Mouse (Mus musculus) CH12.LX (cell line): Measurements from ENCODE around the gene Dmac2. TPM values are rescaled to one million over a fixed set of nuclear protein-coding genes. Genes with fewer than 3 reads are reported as not detected.

Experiments used
- DNase-seq: peaks from one replicate; pipeline ENCODE4 v3.0.0-alpha.2; 2013; ENCODE audit errors: extremely low read depth
- H3K27ac ChIP-seq: 2 replicates; pipeline ENCODE4 v1.5.1; 2012; ENCODE audit warnings: low read depth, mild to moderate bottlenecking, control low read depth, moderate library complexity; ENCODE audit not compliant: insufficient read depth
- H3K27me3 ChIP-seq: replicated peaks from 2 replicates; pipeline ENCODE3; 2012; ENCODE audit warnings: inconsistent platforms
- H3K36me3 ChIP-seq, 2 experiments: replicated peaks in 1 of 2; 2 replicates each; pipeline versions ENCODE3 to v1.6.1; 2012; ENCODE audit warnings: inconsistent platforms in 1 of 2, low read length in 1 of 2, mild to moderate bottlenecking in 1 of 2, mixed read lengths in 1 of 2, moderate library complexity in 1 of 2; ENCODE audit not compliant: control insufficient read depth in 1 of 2, insufficient read depth in 1 of 2
- H3K4me1 ChIP-seq, 2 experiments: 2 replicates each; pipeline ENCODE4 v1.6.1; 2012; ENCODE audit warnings: inconsistent platforms in 1 of 2, moderate library complexity in 1 of 2; ENCODE audit not compliant: insufficient read depth in 2 of 2, control insufficient read depth in 1 of 2
- H3K4me2 ChIP-seq: 2 replicates; pipeline ENCODE4 v1.6.1; 2012; ENCODE audit warnings: low read depth, mild to moderate bottlenecking, control low read depth; ENCODE audit not compliant: poor library complexity, insufficient read depth, severe bottlenecking
- H3K4me3 ChIP-seq, 3 experiments: fragments of 150-350 bp in 1 of 3; sonication (generic) in 1 of 3; replicated peaks in 1 of 3; 2 replicates each; pipeline versions ENCODE3 to v1.5.1; 2011 to 2012; ENCODE audit warnings: low read depth in 2 of 3, low read length in 2 of 3, mild to moderate bottlenecking in 2 of 3, moderate library complexity in 2 of 3, control low read depth in 1 of 3, improper control_type of control experiment in 1 of 3, inconsistent platforms in 1 of 3, mixed read lengths in 1 of 3; ENCODE audit not compliant: poor library complexity in 1 of 3
- H3K79me2 ChIP-seq: replicated peaks from 2 replicates; pipeline ENCODE4 v1.6.1; 2012; ENCODE audit warnings: mild to moderate bottlenecking, moderate library complexity; ENCODE audit not compliant: control insufficient read depth, poor library complexity, insufficient read depth, severe bottlenecking; ENCODE audit errors: extremely low read depth
- H3K9ac ChIP-seq: 2 replicates; pipeline ENCODE4 v1.6.1; 2012; ENCODE audit warnings: low read depth, mild to moderate bottlenecking, control low read depth, moderate library complexity; ENCODE audit not compliant: insufficient read depth
- H3K9me3 ChIP-seq: replicated peaks from 2 replicates; pipeline ENCODE3; 2012; ENCODE audit warnings: low read length, inconsistent platforms, mixed read lengths
- CHD1 ChIP-seq: IDR thresholded peaks from 2 replicates; pipeline ENCODE4 v1.6.1; 2012; ENCODE audit warnings: low read depth, low read length, improper control_type of control experiment, inconsistent platforms
- CHD2 ChIP-seq: IDR thresholded peaks from 2 replicates; pipeline ENCODE4 v1.6.1; 2011; ENCODE audit warnings: low read length, improper control_type of control experiment
- CTCF ChIP-seq, 2 experiments: IDR thresholded peaks in 1 of 2; conservative IDR thresholded peaks in 1 of 2; 2 replicates each; pipeline ENCODE4 v1.5.1; 2011 to 2012; ENCODE audit warnings: low read depth in 2 of 2, low read length in 2 of 2, improper control_type of control experiment in 1 of 2, inconsistent platforms in 1 of 2, mild to moderate bottlenecking in 1 of 2, moderate library complexity in 1 of 2
- E2F4 ChIP-seq: IDR thresholded peaks from 2 replicates; pipeline ENCODE4 v1.6.1; 2011; ENCODE audit warnings: low read depth, low read length, improper control_type of control experiment; ENCODE audit not compliant: insufficient replicate concordance
- HCFC1 ChIP-seq: IDR thresholded peaks from 2 replicates; pipeline ENCODE4 v1.6.1; 2012; ENCODE audit warnings: low read depth, mild to moderate bottlenecking, inconsistent platforms, low read length, improper control_type of control experiment
- JUND ChIP-seq: conservative IDR thresholded peaks from 2 replicates; pipeline ENCODE4 v1.6.1; 2011; ENCODE audit warnings: low read depth, low read length, improper control_type of control experiment
- KAT2A ChIP-seq: IDR thresholded peaks from 2 replicates; pipeline ENCODE4 v1.6.1; 2012; ENCODE audit warnings: low read length, improper control_type of control experiment, inconsistent platforms; ENCODE audit not compliant: insufficient replicate concordance
- MYC ChIP-seq: IDR thresholded peaks from 2 replicates; pipeline ENCODE4 v1.6.1; 2011; ENCODE audit warnings: low read depth, mild to moderate bottlenecking, improper control_type of control experiment, low read length
- NELFE ChIP-seq: IDR thresholded peaks from 2 replicates; pipeline ENCODE4 v1.6.1; 2011; ENCODE audit warnings: low read depth, low read length, improper control_type of control experiment
- NRF1 ChIP-seq: IDR thresholded peaks from 2 replicates; pipeline ENCODE4 v1.6.1; 2014; ENCODE audit warnings: low read depth, mild to moderate bottlenecking, inconsistent platforms, low read length, improper control_type of control experiment, moderate library complexity
- POLR2AphosphoS2 ChIP-seq: IDR thresholded peaks from 2 replicates; pipeline ENCODE4 v1.6.1; 2011; ENCODE audit warnings: low read depth, low read length, improper control_type of control experiment
- RAD21 ChIP-seq: IDR thresholded peaks from 2 replicates; pipeline ENCODE4 v1.6.1; 2011; ENCODE audit warnings: low read depth, mild to moderate bottlenecking, low read length, improper control_type of control experiment, moderate library complexity
- RCOR1 ChIP-seq: conservative IDR thresholded peaks from 2 replicates; pipeline ENCODE4 v1.6.1; 2012; ENCODE audit warnings: low read depth, mild to moderate bottlenecking, inconsistent platforms, low read length, improper control_type of control experiment
- SIN3A ChIP-seq: IDR thresholded peaks from 2 replicates; pipeline ENCODE4 v1.6.1; 2012; ENCODE audit warnings: low read length, improper control_type of control experiment, inconsistent platforms
- SMC3 ChIP-seq: IDR thresholded peaks from 2 replicates; pipeline ENCODE4 v1.6.1; 2011; ENCODE audit warnings: low read depth, low read length, improper control_type of control experiment
- TBP ChIP-seq: conservative IDR thresholded peaks from 2 replicates; pipeline ENCODE4 v1.6.1; 2011; ENCODE audit warnings: low read depth, low read length, improper control_type of control experiment
- USF2 ChIP-seq: conservative IDR thresholded peaks from 2 replicates; pipeline ENCODE4 v1.6.1; 2011; ENCODE audit warnings: low read depth, low read length, improper control_type of control experiment
- ZKSCAN1 ChIP-seq: IDR thresholded peaks from 2 replicates; pipeline ENCODE4 v1.6.1; 2012; ENCODE audit warnings: low read depth, inconsistent platforms, low read length, improper control_type of control experiment, borderline replicate concordance
- ZMIZ1 ChIP-seq: IDR thresholded peaks from 2 replicates; pipeline ENCODE4 v1.6.1; 2012; ENCODE audit warnings: low read depth, mild to moderate bottlenecking, inconsistent platforms, low read length, improper control_type of control experiment
- ZNF384 ChIP-seq: IDR thresholded peaks from 2 replicates; pipeline ENCODE4 v1.6.1; 2012; ENCODE audit warnings: low read depth, low read length, improper control_type of control experiment, inconsistent platforms
- dilution Hi-C: fragments of 300-500 bp; cut with MboI; formaldehyde crosslinking; loops from 2 replicates; pipeline ENCODE4 v1.14.3; 2020; ENCODE audit warnings: low sequenced_read_pairs; ENCODE audit not compliant: extremely low pct_unique_long_range_greater_than_20kb, extremely low pct_ligation_motif_present
- in situ Hi-C: fragments of 300-500 bp; cut with MboI; formaldehyde crosslinking; loops from 3 replicates; pipeline ENCODE4 v1.14.3; 2019; ENCODE audit warnings: low sequenced_read_pairs, low pct_ligation_motif_present, low pct_unique_long_range_greater_than_20kb, mixed read lengths
- polyA plus RNA-seq: library from polyadenylated mRNA; unstranded; fragments of >175 nt; gene quantifications from 2 replicates; pipeline ENCODE4 v1.2.1, GENCODE M21; 2012; ENCODE audit warnings: low read depth; ENCODE audit not compliant: insufficient read length
- total RNA-seq, 2 experiments: library from RNA; depleted of rRNA; stranded (reverse); fragments of 300-350 nt in 1 of 2; fragments of >200 nt in 1 of 2; gene quantifications; 2 replicates each; pipeline ENCODE4 v1.2.3; 2012 to 2014

The Dmac2 gene
- total and polyA plus RNA-seq, 3 experiments: 18.7 to 35.0 (median 19.8) TPM

- Histone ChIP-seq H3K36me3 (no peaks in the 10 kb centered on the region), H3K4me1 (peaks cover 2 to 11% of the 10 kb centered on the region in 2 experiments), H3K27me3 (peaks cover 7% of the 10 kb centered on the region), H3K4me2 (no peak overlapping the region), H3K9ac (no peak overlapping the region), H3K9me3 (no peaks in the 10 kb centered on the region), H3K4me3 (no peak overlapping the region), H3K79me2 (no peaks in the 10 kb centered on the region), H3K27ac (no peak overlapping the region)
- dilution Hi-C loops (no loop called here), in situ Hi-C loops (no loop called here)
- TF ChIP-seq RCOR1 (no peak), JUND (no peak), SIN3A (no peak), NRF1 (no peak), ZKSCAN1 (no peak)
- DNase-seq: no peak
These were observed 4.1 kb upstream of the Dmac2 start for GRCm38 (mm10) chr7:25614831-25615705.

- no peak for TF ChIP-seq CHD2
- Histone ChIP-seq H3K9me3 (no peaks in the 10 kb centered on the region), H3K27ac (no peak within 1 kb of the TSS), H3K9ac (no peak within 1 kb of the TSS), H3K27me3 (peaks cover 7% of the 10 kb centered on the region), H3K36me3 (peaks cover 0 to 4% of the 10 kb centered on the region in 2 experiments), H3K79me2 (no peaks in the 10 kb centered on the region), H3K4me3 (no peak within 1 kb of the TSS), H3K4me2 (no peak within 1 kb of the TSS), H3K4me1 (peaks cover 4 to 17% of the 10 kb centered on the region in 2 experiments)
- in situ Hi-C loops (no loop called here), dilution Hi-C loops (no loop called here)
- no peak for DNase-seq
These were observed 3.6 kb upstream of the Dmac2 start, which contains the start of gene Erich4 for GRCm38 (mm10) chr7:25615706-25616011. Gene Erich4 (minus strand): TSS chr7:25615892.

- H3K4me1 ChIP-seq: peaks cover 4 to 17% of the 10 kb centered on the region in 2 experiments
- no peaks in the 10 kb centered on the region for H3K79me2 ChIP-seq
- dilution Hi-C loops: no loop called here
- H3K4me2 ChIP-seq: no peak overlapping the region
- TF ChIP-seq RAD21: no peak
- TF ChIP-seq E2F4: no peak
- TF ChIP-seq TBP: no peak
- TF ChIP-seq MYC: no peak
- no peak for TF ChIP-seq ZMIZ1
- TF ChIP-seq USF2: no peak
- no peak for TF ChIP-seq NELFE
- no peak for TF ChIP-seq POLR2AphosphoS2
- no peak for TF ChIP-seq SMC3
- TF ChIP-seq CTCF (conservative IDR thresholded peaks at IDR 0.05 in 1 of 2, IDR thresholded peaks at IDR 0.05 in 1 of 2; ENCODE audit: low read depth in 2 of 2, low read length in 2 of 2): no peak
- TF ChIP-seq CHD1: no peak
- TF ChIP-seq HCFC1: no peak
- no peak for TF ChIP-seq CHD2
- TF ChIP-seq ZNF384: no peak
- no peak for TF ChIP-seq RCOR1
- no peak for TF ChIP-seq KAT2A
- TF ChIP-seq, all 38 proteins: peak for 0
- Histone ChIP-seq H3K36me3 (peaks cover 2 to 23% of the 10 kb centered on the region in 2 experiments), H3K4me3 (no peak overlapping the region), H3K27ac (no peak overlapping the region), H3K9me3 (no peaks in the 10 kb centered on the region), H3K9ac (no peak overlapping the region), H3K27me3 (peaks cover 7% of the 10 kb centered on the region)
- DNase-seq: no peak
- in situ Hi-C loops: no loop called here
These were observed 1.6 kb upstream of the Dmac2 start for GRCm38 (mm10) chr7:25617376-25618160.
